Mouse (Mus musculus): ENCODE data around the gene Hoxc12. TPM values are rescaled to one million over a fixed set of nuclear protein-coding genes. Genes with fewer than 3 reads are reported as not detected.

The Hoxc12 gene
- total RNA-seq, 2 experiments from 2014 or later: not detected

GRCm38 (mm10) chr15:102963671-102964640, 27.4 kb downstream of the Hoxc12 start:
- DNase-seq: peak; percentile 68

- DNase-seq: no peak
These were observed 28.7 kb downstream of the Hoxc12 start for GRCm38 (mm10) chr15:102965003-102965891.

- peak; percentile 98 for DNase-seq
These were observed 29.6 kb downstream of the Hoxc12 start for GRCm38 (mm10) chr15:102965892-102966775.

- peak; percentile 48 for DNase-seq
These were observed 30.3 kb downstream of the Hoxc12 start, which contains the start of gene Hoxc10 for GRCm38 (mm10) chr15:102966776-102967311. Hoxc10 (plus strand) TSS chr15:102966796.

GRCm38 (mm10) chr15:102967312-102967510, 30.7 kb downstream of the Hoxc12 start, which contains the start of gene Hoxc5:
Hoxc5 (plus strand) TSS chr15:102967443.
- DNase-seq: no peak

- DNase-seq: peak; percentile 43
These were observed 31.2 kb downstream of the Hoxc12 start for GRCm38 (mm10) chr15:102967511-102968397.

- DNase-seq: no peak
These were observed 32.7 kb downstream of the Hoxc12 start for GRCm38 (mm10) chr15:102969296-102969695.

- no peak for DNase-seq
These were observed 34.2 kb downstream of the Hoxc12 start for GRCm38 (mm10) chr15:102970740-102971139.

- DNase-seq: no peak
These were observed 35.7 kb downstream of the Hoxc12 start for GRCm38 (mm10) chr15:102972254-102972653.

- no peak for DNase-seq
These were observed 36.2 kb downstream of the Hoxc12 start for GRCm38 (mm10) chr15:102972753-102973152.

GRCm38 (mm10) chr15:102975034-102975433, 38.5 kb downstream of the Hoxc12 start:
- no peak for DNase-seq

GRCm38 (mm10) chr15:102975688-102976111, 39.1 kb downstream of the Hoxc12 start:
- DNase-seq: no peak

GRCm38 (mm10) chr15:102976171-102976570, 39.6 kb downstream of the Hoxc12 start, which contains the start of gene Hoxc9:
Hoxc9 (plus strand) TSS chr15:102976439.
- no peak for DNase-seq

GRCm38 (mm10) chr15:102976631-102977422, 40.3 kb downstream of the Hoxc12 start:
- no peak for DNase-seq

- DNase-seq: no peak
These were observed 40.9 kb downstream of the Hoxc12 start for GRCm38 (mm10) chr15:102977423-102977974.

GRCm38 (mm10) chr15:102978615-102979515, 42.3 kb downstream of the Hoxc12 start:
- DNase-seq: no peak

- no peak for DNase-seq
These were observed 43.4 kb downstream of the Hoxc12 start for GRCm38 (mm10) chr15:102979936-102980335.

GRCm38 (mm10) chr15:102980352-102980751, 43.8 kb downstream of the Hoxc12 start:
- DNase-seq: no peak
